Mouse (Mus musculus): ENCODE data around the gene Ank2.

GRCm38 (mm10) chr3:127075531-127076280 is 423.4 kb downstream of the Ank2 start:
- TF ChIP-seq CTCF (conservative IDR thresholded peaks at IDR 0.05; ENCODE audit: insufficient read depth, insufficient read length, low read depth, low read length) (no peak), POLR2A (IDR thresholded peaks at IDR 0.05; ENCODE audit: low read depth, low read length) (no peak)

Measured in kidney, adult 2 months (tissue).